Mouse (Mus musculus): ENCODE measurements around the gene Dclk1.

DNA sequence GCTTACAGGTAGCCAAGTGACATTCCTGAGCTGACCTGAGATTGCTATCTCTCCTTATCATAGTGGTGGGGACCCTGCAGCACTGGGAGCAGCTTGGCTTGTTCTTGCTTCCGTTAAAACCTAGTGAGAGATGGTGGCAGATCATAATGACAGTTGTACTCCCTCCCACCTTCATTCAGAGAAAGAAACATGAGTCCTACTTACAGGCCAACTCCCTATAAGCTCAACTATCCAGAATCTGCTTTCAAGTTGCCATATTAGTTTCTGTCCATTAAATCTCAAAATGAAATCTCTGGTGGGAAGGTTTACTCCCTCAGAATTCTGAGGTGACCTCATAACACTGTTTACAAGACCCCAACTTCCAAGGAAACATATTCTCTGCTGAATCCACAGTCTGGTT is 316.4 kb downstream of the Dclk1 start:
- TF ChIP-seq TAL1 (IDR thresholded peaks at IDR 0.05; ENCODE audit: low read length) (no peak), GATA1 (IDR thresholded peaks at IDR 0.05; ENCODE audit: low read length) (no peak)

Data from erythroblast, embryonic 14.5 days (primary cell).